Mouse (Mus musculus) bone marrow, adult 2 months (tissue): ENCODE measurements at regions not wholly inside any gene's neighbourhood (a gene's known extent, or its start where the extent isn't known, plus 50 kb on each side); places are given as distances from the start of the nearest gene placed in this dataset.

Experiments
- CTCF ChIP-seq: fragments of 200-500 bp; IDR thresholded peaks from 2 replicates; pipeline ENCODE4 v1.5.1; 2011; ENCODE audit warnings: low read length, control low read depth; ENCODE audit not compliant: control insufficient read depth, insufficient read depth
- POLR2A ChIP-seq: fragments of 200-500 bp; IDR thresholded peaks from 2 replicates; pipeline ENCODE4 v1.6.1; 2011; ENCODE audit warnings: low read depth, mild to moderate bottlenecking, control low read depth, low read length, borderline replicate concordance; ENCODE audit not compliant: control insufficient read depth

DNA sequence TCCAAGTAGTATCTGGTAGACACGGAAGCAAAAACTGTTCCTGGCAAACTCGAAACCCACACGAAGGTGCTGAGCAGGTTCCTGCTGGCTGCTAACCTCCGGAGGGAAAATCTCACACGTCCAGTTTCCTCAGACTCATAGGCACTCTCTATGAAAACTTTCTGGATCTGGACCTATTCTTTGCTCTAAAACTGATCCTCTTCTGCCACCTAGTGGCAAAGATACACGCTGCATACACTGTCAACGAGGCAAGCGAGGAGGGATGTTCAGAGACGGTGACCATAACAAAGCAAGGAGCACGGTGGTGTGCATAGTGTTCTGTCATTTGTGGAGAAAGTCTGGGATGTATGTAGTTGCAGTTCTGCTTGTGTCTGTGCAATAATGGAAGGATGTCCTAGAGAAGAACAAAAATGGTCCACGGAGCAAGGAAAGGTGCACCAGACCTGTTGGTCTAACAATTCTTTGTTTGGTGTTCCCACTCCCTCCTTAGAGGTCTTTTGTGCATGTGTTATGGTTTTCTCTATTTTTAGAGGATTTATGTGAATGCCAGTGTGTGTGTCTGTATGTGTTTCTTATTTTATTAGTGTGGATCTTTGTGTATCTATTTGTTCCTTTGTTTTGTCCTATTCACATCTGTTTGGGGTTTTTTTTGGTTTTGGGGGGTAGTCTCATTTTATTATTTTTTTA, 57.0 kb upstream of the Siglech start:
- TF ChIP-seq CTCF (peak; percentile 52; the same call in 1 of the 2 replicates), POLR2A (no peak)
